Mouse (Mus musculus): ENCODE data around the gene Syt17.

DNA sequence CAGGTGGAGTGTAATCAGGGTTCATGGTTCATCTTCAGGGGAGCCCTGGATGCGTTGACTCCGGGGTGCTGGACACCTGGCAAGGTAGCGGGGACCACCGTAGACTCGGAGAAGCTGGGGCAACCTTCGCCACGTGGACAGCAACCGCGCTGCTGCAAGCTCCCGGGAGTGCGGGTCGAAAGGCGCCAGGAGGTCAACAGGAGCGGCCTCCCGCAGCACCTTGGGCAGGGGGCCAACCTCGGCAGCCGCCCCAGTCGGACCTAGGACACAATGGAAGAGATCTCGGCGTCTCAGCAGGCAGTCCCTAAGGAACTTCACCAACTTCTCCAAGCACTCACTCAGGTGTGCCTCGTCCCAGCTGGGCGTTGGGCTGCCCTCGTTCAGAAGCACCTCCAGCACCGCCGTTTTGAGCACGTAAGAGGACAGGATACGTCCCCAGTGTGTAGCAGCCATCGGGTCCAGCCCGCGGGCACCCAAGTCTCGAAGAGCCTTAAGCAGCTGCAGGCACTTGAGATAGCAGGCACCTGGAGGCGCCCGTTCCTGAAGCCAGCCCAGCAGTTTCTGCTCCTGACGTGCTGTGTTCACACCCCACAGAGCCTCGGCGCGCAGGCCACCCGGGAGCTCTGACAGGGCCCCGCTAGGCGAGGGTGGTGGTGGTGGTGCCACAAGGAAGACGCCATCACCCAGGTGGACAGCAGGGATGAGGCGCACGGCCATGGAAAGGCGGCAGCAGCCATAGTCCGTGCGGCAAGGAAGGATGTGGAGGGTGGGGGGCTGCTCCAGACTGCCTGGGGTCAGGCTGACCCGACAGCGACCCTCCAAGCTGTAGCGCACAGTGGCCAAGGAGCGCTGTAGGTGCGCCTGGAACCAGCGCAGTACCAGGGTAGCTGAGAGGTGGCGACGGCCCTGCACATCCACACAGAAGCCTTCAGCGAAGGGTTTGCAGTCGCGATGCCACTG lies 42.0 kb upstream of the Syt17 start:
- TF ChIP-seq CTCF (IDR thresholded peaks at IDR 0.05; ENCODE audit: control insufficient read depth, insufficient read depth, insufficient replicate concordance, low read depth, low read length) (no peak), POLR2A (IDR thresholded peaks at IDR 0.05; ENCODE audit: control insufficient read depth, low read depth, low read length) (no peak)

Measured in testis, adult 2 months (tissue).